Mouse (Mus musculus) MEL (cell line): Measurements from ENCODE around the gene 9430097D07Rik.

Experiments
- CHD2 ChIP-seq: IDR thresholded peaks from 2 replicates; pipeline ENCODE4 v1.6.1; 2011; ENCODE audit warnings: low read length, improper control_type of control experiment
- CTCF ChIP-seq, 3 experiments: IDR thresholded peaks in 2 of 3; conservative IDR thresholded peaks in 1 of 3; 2 replicates each; pipeline ENCODE4 v1.5.1; 2011 to 2012; ENCODE audit warnings: low read length in 3 of 3, low read depth in 2 of 3, mild to moderate bottlenecking in 2 of 3, improper control_type of control experiment in 1 of 3, inconsistent platforms in 1 of 3, mixed read lengths in 1 of 3, moderate library complexity in 1 of 3; ENCODE audit not compliant: control insufficient read depth in 1 of 3, insufficient read depth in 1 of 3, poor library complexity in 1 of 3, severe bottlenecking in 1 of 3
- HCFC1 ChIP-seq: IDR thresholded peaks from 2 replicates; pipeline ENCODE4 v1.6.1; 2012; ENCODE audit warnings: low read depth, mild to moderate bottlenecking, inconsistent platforms, low read length, improper control_type of control experiment, moderate library complexity
- MAX ChIP-seq: IDR thresholded peaks from 2 replicates; pipeline ENCODE4 v1.6.1; 2011; ENCODE audit warnings: low read length, improper control_type of control experiment
- NRF1 ChIP-seq: IDR thresholded peaks from 2 replicates; pipeline ENCODE4 v1.6.1; 2014; ENCODE audit warnings: low read depth, mild to moderate bottlenecking, inconsistent platforms, low read length, improper control_type of control experiment, moderate library complexity; ENCODE audit not compliant: poor library complexity, insufficient read depth, severe bottlenecking
- POLR2A ChIP-seq, 2 experiments: IDR thresholded peaks; 2 replicates each; pipeline ENCODE4 v1.6.1; 2011 to 2012; ENCODE audit warnings: low read length in 2 of 2, mild to moderate bottlenecking in 2 of 2, control low read depth in 1 of 2, improper control_type of control experiment in 1 of 2, low read depth in 1 of 2, moderate library complexity in 1 of 2; ENCODE audit not compliant: control insufficient read depth in 1 of 2, insufficient read depth in 1 of 2, poor library complexity in 1 of 2
- POLR2AphosphoS2 ChIP-seq: IDR thresholded peaks from 2 replicates; pipeline ENCODE4 v1.6.1; 2011; ENCODE audit warnings: low read length, improper control_type of control experiment
- SMC3 ChIP-seq: IDR thresholded peaks from 2 replicates; pipeline ENCODE4 v1.6.1; 2011; ENCODE audit warnings: low read depth, low read length, improper control_type of control experiment
- USF1 ChIP-seq: IDR thresholded peaks from 2 replicates; pipeline ENCODE4 v1.6.1; 2014; ENCODE audit warnings: low read depth, mild to moderate bottlenecking, inconsistent platforms, low read length, improper control_type of control experiment, moderate library complexity
- ZKSCAN1 ChIP-seq: IDR thresholded peaks from 2 replicates; pipeline ENCODE4 v1.6.1; 2012; ENCODE audit warnings: low read depth, mild to moderate bottlenecking, inconsistent platforms, low read length, improper control_type of control experiment, moderate library complexity

DNA sequence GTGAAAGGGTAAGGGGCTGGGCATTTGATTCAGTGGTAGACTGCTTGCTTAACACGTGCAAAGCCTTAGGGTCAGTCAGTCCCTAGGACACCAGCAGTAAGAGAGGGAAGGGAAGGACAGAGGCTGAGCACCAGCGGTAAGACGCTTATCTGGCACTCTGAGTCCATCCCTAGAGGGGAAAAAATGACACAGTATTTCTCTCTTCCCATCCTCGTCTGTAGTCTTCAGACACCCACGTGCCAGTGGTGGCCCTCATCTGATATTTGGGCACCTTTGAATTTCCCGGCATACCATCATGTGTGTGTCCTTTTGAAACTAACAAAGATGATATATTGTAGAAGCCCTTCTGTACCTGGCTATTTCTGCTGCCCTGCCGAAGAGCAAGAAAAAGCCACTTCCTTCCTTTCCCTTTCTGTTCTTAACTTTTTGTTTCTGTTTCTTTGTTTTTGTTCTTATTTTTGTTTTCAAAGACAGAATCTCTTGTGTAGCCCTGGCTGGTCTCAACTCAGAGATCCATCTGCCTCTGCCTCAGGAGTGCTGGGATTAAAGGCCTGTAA lies 21.8 kb downstream of the 9430097D07Rik start:
- no peak for TF ChIP-seq HCFC1
- TF ChIP-seq USF1: no peak
- no peak for TF ChIP-seq CTCF (IDR thresholded peaks at IDR 0.05 in 2 of 3, conservative IDR thresholded peaks at IDR 0.05 in 1 of 3; ENCODE audit: control insufficient read depth in 1 of 3, insufficient read depth in 1 of 3, low read depth in 2 of 3, low read length in 3 of 3, poor library complexity in 1 of 3, severe bottlenecking in 1 of 3)
- no peak for TF ChIP-seq MAX
- TF ChIP-seq NRF1: no peak
- TF ChIP-seq SMC3: no peak
- no peak for TF ChIP-seq ZKSCAN1
- TF ChIP-seq CHD2: no peak
- TF ChIP-seq POLR2AphosphoS2: no peak
- TF ChIP-seq POLR2A (IDR thresholded peaks at IDR 0.05; ENCODE audit: control insufficient read depth in 1 of 2, insufficient read depth in 1 of 2, low read depth in 1 of 2, low read length in 2 of 2, poor library complexity in 1 of 2): no peak
